Mouse (Mus musculus): Measurements from ENCODE around the gene Suclg2. TPM values are rescaled to one million over a fixed set of nuclear protein-coding genes. Genes with fewer than 3 reads are reported as not detected.

The Suclg2 gene
- total and polyA plus RNA-seq, 2 experiments = 54.0 to 153 TPM

GRCm38 (mm10) chr6:95552339-95552950, 166.2 kb downstream of the Suclg2 start:
- no peak for DNase-seq (ENCODE audit: extremely low read depth, low read depth, low spot score)
- H3K27ac ChIP-seq (replicated peaks; ENCODE audit: insufficient read depth, low read depth, low read length) = no peak overlapping the region
- no peaks in the 10 kb centered on the region for H3K27me3 ChIP-seq (ENCODE audit: control insufficient read depth, insufficient read depth, low read length)
- no peak overlapping the region for H3K9ac ChIP-seq (ENCODE audit: low read depth, low read length)
- no peaks in the 10 kb centered on the region for H3K4me1 ChIP-seq (ENCODE audit: control insufficient read depth, insufficient read depth, low read length)
- H3K4me3 ChIP-seq (ENCODE audit: insufficient read depth, low read depth, low read length) = no peak overlapping the region
- TF ChIP-seq POLR2A (IDR thresholded peaks at IDR 0.05; ENCODE audit: extremely low read depth, insufficient read depth, low read length) (no peak), CTCF (IDR thresholded peaks at IDR 0.05; ENCODE audit: low read depth, low read length) (no peak)
- no peaks in the 10 kb centered on the region for H3K79me2 ChIP-seq (ENCODE audit: control insufficient read depth, insufficient read depth, low read length)
- H3K36me3 ChIP-seq (ENCODE audit: control insufficient read depth, insufficient read depth, low read length) = peaks cover 6% of the 10 kb centered on the region; the same call in 1 of the 2 replicates
- 83% methylated on average over 6 of the region's 6 CpGs for WGBS

- WGBS = 83% methylated on average over 4 of the region's 4 CpGs
These were observed 167.6 kb downstream of the Suclg2 start for GRCm38 (mm10) chr6:95551000-95551399.

GRCm38 (mm10) chr6:95546189-95546832, 172.3 kb downstream of the Suclg2 start:
- H3K4me3 ChIP-seq (ENCODE audit: insufficient read depth, low read depth, low read length) = no peak overlapping the region
- no peak for DNase-seq (ENCODE audit: extremely low read depth, low read depth, low spot score)
- WGBS = 90% methylated on average over 7 of the region's 7 CpGs
- no peak for TF ChIP-seq CTCF (IDR thresholded peaks at IDR 0.05; ENCODE audit: low read depth, low read length)
- no peak for TF ChIP-seq POLR2A (IDR thresholded peaks at IDR 0.05; ENCODE audit: extremely low read depth, insufficient read depth, low read length)
- no peak overlapping the region for H3K27ac ChIP-seq (replicated peaks; ENCODE audit: insufficient read depth, low read depth, low read length)
- no peaks in the 10 kb centered on the region for H3K4me1 ChIP-seq (ENCODE audit: control insufficient read depth, insufficient read depth, low read length)
- no peaks in the 10 kb centered on the region for H3K27me3 ChIP-seq (ENCODE audit: control insufficient read depth, insufficient read depth, low read length)
- no peak overlapping the region for H3K9ac ChIP-seq (ENCODE audit: low read depth, low read length)
- no peaks in the 10 kb centered on the region for H3K79me2 ChIP-seq (ENCODE audit: control insufficient read depth, insufficient read depth, low read length)
- H3K36me3 ChIP-seq (ENCODE audit: control insufficient read depth, insufficient read depth, low read length) = 0 out of 2 replicates have a peak, but pooled peaks cover 3% of the 10 kb centered on the region

More at GRCm38 (mm10) chr6:95551000-95551399, 167.6 kb downstream of the Suclg2 start:
- Histone ChIP-seq H3K4me3 (ENCODE audit: insufficient read depth, low read depth, low read length) (no peak overlapping the region), H3K27ac (replicated peaks; ENCODE audit: insufficient read depth, low read depth, low read length) (no peak overlapping the region), H3K4me1 (ENCODE audit: control insufficient read depth, insufficient read depth, low read length) (no peaks in the 10 kb centered on the region), H3K27me3 (ENCODE audit: control insufficient read depth, insufficient read depth, low read length) (no peaks in the 10 kb centered on the region), H3K9ac (ENCODE audit: low read depth, low read length) (no peak overlapping the region), H3K36me3 (ENCODE audit: control insufficient read depth, insufficient read depth, low read length) (peaks cover 6% of the 10 kb centered on the region; the same call in 1 of the 2 replicates), H3K79me2 (ENCODE audit: control insufficient read depth, insufficient read depth, low read length) (no peaks in the 10 kb centered on the region)
- TF ChIP-seq POLR2A (IDR thresholded peaks at IDR 0.05; ENCODE audit: extremely low read depth, insufficient read depth, low read length) = no peak
- TF ChIP-seq CTCF (IDR thresholded peaks at IDR 0.05; ENCODE audit: low read depth, low read length) = no peak
- no peak for DNase-seq (ENCODE audit: extremely low read depth, low read depth, low spot score)

- TF ChIP-seq CTCF (IDR thresholded peaks at IDR 0.05; ENCODE audit: low read depth, low read length) (no peak), POLR2A (IDR thresholded peaks at IDR 0.05; ENCODE audit: extremely low read depth, insufficient read depth, low read length) (no peak)
- Histone ChIP-seq H3K4me1 (ENCODE audit: control insufficient read depth, insufficient read depth, low read length) (no peaks in the 10 kb centered on the region), H3K9ac (ENCODE audit: low read depth, low read length) (no peak overlapping the region), H3K36me3 (ENCODE audit: control insufficient read depth, insufficient read depth, low read length) (0 out of 2 replicates have a peak, but pooled peaks cover 3% of the 10 kb centered on the region), H3K27ac (replicated peaks; ENCODE audit: insufficient read depth, low read depth, low read length) (no peak overlapping the region), H3K27me3 (ENCODE audit: control insufficient read depth, insufficient read depth, low read length) (no peaks in the 10 kb centered on the region), H3K4me3 (ENCODE audit: insufficient read depth, low read depth, low read length) (no peak overlapping the region), H3K79me2 (ENCODE audit: control insufficient read depth, insufficient read depth, low read length) (no peaks in the 10 kb centered on the region)
- no peak for DNase-seq (ENCODE audit: extremely low read depth, low read depth, low spot score)
These were observed 172.9 kb downstream of the Suclg2 start for GRCm38 (mm10) chr6:95545714-95546113.

GRCm38 (mm10) chr6:95545296-95545695, 173.3 kb downstream of the Suclg2 start:
- 0 out of 2 replicates have a peak, but pooled peaks cover 3% of the 10 kb centered on the region for H3K36me3 ChIP-seq (ENCODE audit: control insufficient read depth, insufficient read depth, low read length)
- H3K27me3 ChIP-seq (ENCODE audit: control insufficient read depth, insufficient read depth, low read length) = no peaks in the 10 kb centered on the region
- H3K27ac ChIP-seq (replicated peaks; ENCODE audit: insufficient read depth, low read depth, low read length) = no peak overlapping the region
- no peaks in the 10 kb centered on the region for H3K4me1 ChIP-seq (ENCODE audit: control insufficient read depth, insufficient read depth, low read length)
- no peak for DNase-seq (ENCODE audit: extremely low read depth, low read depth, low spot score)
- no peaks in the 10 kb centered on the region for H3K79me2 ChIP-seq (ENCODE audit: control insufficient read depth, insufficient read depth, low read length)
- no peak overlapping the region for H3K9ac ChIP-seq (ENCODE audit: low read depth, low read length)
- WGBS = 83% methylated on average over 3 of the region's 3 CpGs
- no peak for TF ChIP-seq POLR2A (IDR thresholded peaks at IDR 0.05; ENCODE audit: extremely low read depth, insufficient read depth, low read length)
- no peak for TF ChIP-seq CTCF (IDR thresholded peaks at IDR 0.05; ENCODE audit: low read depth, low read length)
- no peak overlapping the region for H3K4me3 ChIP-seq (ENCODE audit: insufficient read depth, low read depth, low read length)

GRCm38 (mm10) chr6:95535191-95535590, 183.4 kb downstream of the Suclg2 start:
- no peak for DNase-seq (ENCODE audit: extremely low read depth, low read depth, low spot score)
- no peaks in the 10 kb centered on the region for H3K27me3 ChIP-seq (ENCODE audit: control insufficient read depth, insufficient read depth, low read length)
- TF ChIP-seq POLR2A (IDR thresholded peaks at IDR 0.05; ENCODE audit: extremely low read depth, insufficient read depth, low read length) (no peak), CTCF (IDR thresholded peaks at IDR 0.05; ENCODE audit: low read depth, low read length) (no peak)
- no peak overlapping the region for H3K9ac ChIP-seq (ENCODE audit: low read depth, low read length)
- no peaks in the 10 kb centered on the region for H3K4me1 ChIP-seq (ENCODE audit: control insufficient read depth, insufficient read depth, low read length)
- WGBS = 87% methylated on average over 3 of the region's 3 CpGs
- H3K4me3 ChIP-seq (ENCODE audit: insufficient read depth, low read depth, low read length) = no peak overlapping the region
- no peaks in the 10 kb centered on the region; the same call in 1 of the 2 replicates for H3K79me2 ChIP-seq (ENCODE audit: control insufficient read depth, insufficient read depth, low read length)
- peaks cover 14% of the 10 kb centered on the region; the same call in 1 of the 2 replicates for H3K36me3 ChIP-seq (ENCODE audit: control insufficient read depth, insufficient read depth, low read length)
- no peak overlapping the region for H3K27ac ChIP-seq (replicated peaks; ENCODE audit: insufficient read depth, low read depth, low read length)

Data from liver, adult 2 months (tissue).